Mouse (Mus musculus) right cerebral cortex, postnatal 36 days (tissue): ENCODE results near the gene Meaf6.
A peak's percentile ranks its signal among the peaks of the same experiment; 100 is the strongest.

ENCODE experiments used
- DNase-seq, 2 experiments: peaks; one replicate each; pipeline ENCODE4 v3.0.0; 2022; ENCODE audit warnings: low spot score in 2 of 2, mixed read lengths in 1 of 2

Meaf6 gene

GRCm38 (mm10) chr4:125084403-125085345 is at the start of gene Meaf6:
Gene Meaf6, plus strand, starts transcription at chr4:125085134.
- peak; percentile 84 to 86 for DNase-seq

- no peak for DNase-seq
Observed at GRCm38 (mm10) chr4:125044454-125044853, 40.5 kb upstream of the Meaf6 start.

DNA sequence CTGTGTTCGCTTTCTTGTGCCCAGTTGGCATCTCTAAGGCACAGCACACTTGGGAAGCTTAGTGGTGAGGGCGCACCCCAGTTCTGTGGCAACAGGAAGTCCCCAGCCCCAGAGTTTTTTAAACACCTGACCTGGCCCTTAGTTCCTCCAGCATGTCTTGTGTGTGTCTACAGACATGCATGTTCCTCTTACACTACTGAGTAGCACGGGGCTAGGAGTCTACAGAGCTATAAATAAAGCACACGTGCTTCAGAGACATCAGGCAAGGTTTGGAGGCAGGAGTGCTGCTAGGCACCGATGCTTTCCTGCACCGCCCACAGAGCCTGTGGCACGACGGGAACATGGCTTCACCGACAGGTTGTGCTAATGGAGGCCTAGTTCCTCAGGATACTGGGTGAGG is 29.5 kb upstream of the Meaf6 start:
- peak in 1 of 2 experiments; percentile 18 for DNase-seq

DNA sequence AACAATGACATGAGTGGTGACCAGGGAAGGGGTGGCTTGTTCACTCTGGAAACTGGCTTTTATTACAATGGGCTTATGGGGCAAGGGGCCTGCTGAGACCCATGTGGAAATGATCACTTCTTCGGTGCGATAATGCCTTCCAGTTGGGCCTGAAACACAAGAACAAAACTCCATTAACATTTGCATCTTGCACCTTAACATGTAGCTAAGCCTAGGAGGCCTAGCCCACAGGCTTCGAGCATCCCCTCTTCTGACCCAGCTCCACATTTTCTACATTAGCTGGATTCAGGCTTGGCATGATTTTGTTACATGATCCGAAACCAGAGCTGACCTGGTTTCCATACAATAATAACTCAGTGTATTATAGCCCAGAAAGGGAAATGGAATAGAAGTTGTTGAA is 28.5 kb upstream of the Meaf6 start:
- DNase-seq = no peak

- no peak for DNase-seq
Observed at GRCm38 (mm10) chr4:125057273-125057672, 27.7 kb upstream of the Meaf6 start.

GRCm38 (mm10) chr4:125058033-125058432 is 26.9 kb upstream of the Meaf6 start:
- no peak for DNase-seq

- peak in 1 of 2 experiments; percentile 25 for DNase-seq
Observed at GRCm38 (mm10) chr4:125059025-125059424, 25.9 kb upstream of the Meaf6 start.

GRCm38 (mm10) chr4:125063829-125064228 is 21.1 kb upstream of the Meaf6 start:
- DNase-seq = no peak

GRCm38 (mm10) chr4:125065517-125066307 is 19.2 kb upstream of the Meaf6 start, which contains the start of gene Dnali1:
Gene Dnali1, minus strand, starts transcription at chr4:125065703.
- no peak for DNase-seq

GRCm38 (mm10) chr4:125066490-125067370 is 18.2 kb upstream of the Meaf6 start, which contains the start of gene Snip1:
Gene Snip1, plus strand, starts transcription at chr4:125066672.
- DNase-seq = peak; percentile 93

DNA sequence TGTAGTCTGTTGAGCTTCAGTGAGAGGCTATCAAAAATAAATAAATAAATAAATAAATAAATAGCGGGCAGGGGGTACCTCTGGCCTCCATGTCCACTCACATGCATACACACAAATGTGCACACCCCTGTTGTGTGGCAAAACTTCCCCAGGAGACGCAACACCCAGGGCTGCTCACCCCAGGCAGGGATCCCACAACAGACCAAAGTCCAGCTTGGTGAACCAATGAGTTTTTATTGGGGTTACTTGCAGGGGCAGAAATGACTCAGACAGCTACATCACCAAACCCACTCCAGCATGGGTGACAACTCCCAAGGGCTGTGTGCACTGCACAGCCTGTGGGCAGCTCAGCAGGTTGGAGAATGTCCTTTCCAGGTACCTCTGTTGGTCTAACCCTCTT is 7.2 kb upstream of the Meaf6 start:
- DNase-seq = no peak

- no peak for DNase-seq
Observed at GRCm38 (mm10) chr4:125078698-125079097, 6.2 kb upstream of the Meaf6 start.

DNA sequence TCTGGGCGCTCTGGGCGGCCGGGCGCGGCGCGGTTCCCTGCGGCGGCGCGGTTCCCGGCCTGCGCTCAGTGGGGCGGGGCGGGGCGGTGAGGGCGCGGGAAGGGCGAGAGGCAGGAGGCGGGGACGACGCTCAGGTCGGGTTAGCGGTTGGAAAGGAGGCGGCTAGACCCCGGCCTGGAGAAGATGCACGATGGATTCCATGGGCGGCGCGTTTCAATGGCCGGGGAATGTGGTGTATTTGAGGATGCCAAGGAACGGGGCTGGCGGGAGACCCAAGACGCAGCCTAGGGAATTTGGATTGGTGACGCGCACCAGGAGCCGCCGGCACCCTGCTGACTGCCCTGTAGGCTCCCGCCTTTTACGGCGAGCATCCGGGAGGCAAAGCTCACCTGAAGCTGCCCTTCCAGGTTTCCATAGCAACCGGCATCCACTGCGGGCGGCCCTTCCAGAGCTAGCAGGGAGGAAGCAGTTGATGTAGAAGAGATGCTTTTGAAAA is 460 bp downstream of the Meaf6 start:
- DNase-seq = peak; percentile 69 to 74

GRCm38 (mm10) chr4:125093031-125093430 is 8.1 kb downstream of the Meaf6 start:
- no peak for DNase-seq

DNA sequence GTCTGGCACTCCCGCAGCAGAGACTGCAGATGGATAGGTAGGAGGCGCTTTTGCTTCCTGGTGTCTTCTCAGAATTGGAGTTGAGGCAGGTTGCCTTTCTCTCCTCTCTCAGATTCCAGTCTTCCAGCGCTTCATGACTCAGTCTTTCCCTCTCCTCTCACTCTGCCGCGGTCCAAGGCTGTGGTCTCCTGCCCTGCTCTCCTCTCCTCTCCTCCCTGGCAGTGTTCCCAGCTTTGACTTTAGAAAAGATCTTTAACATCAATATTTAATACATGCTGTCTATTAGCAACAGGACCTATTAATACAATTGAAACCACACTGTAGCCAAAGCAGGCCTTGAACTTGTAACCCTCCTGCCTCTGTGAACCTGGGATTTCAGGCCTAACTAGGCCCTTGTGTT is 11.1 kb downstream of the Meaf6 start:
- no peak for DNase-seq

DNA sequence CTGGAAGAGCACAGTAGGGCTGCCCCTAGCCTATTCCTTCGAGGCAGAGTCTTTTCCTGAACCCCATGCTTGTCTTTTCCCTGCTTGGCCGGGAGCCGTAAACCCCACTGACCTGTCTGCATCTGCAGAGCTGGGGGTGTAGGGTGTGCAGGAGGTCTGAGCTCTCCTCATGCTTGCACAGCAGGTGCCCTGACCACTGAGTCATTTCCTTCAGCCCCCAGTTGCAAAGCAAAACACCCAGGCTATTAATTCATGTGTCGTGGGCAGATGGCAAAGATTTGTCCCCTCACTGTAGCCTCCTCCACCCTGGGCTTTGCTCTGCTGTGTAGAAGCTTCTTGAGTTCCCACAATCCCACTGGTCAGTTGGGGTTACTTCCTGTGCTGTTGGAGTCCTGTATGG is 12.5 kb downstream of the Meaf6 start:
- DNase-seq = no peak

DNA sequence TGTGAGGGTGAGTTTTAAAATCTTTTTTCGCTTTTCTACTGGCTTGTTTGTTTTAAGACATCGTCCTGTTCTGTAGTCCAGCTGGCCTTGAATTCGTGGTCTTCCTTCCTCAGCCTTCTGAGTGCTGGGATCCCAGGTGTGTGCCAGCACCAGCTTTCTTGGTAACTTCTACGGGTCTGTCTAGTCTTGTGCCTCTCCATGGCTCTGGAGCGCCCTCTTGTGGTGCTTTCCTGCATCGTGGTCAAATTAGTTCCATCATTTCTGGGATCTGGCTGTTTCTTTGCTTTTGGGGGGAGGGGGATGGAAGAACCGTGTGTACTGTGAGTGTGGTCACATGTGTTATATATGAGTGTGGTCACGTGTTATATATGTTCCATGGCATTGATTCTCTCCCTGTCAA is 14.5 kb downstream of the Meaf6 start:
- peak; percentile 46 to 58 for DNase-seq

DNA sequence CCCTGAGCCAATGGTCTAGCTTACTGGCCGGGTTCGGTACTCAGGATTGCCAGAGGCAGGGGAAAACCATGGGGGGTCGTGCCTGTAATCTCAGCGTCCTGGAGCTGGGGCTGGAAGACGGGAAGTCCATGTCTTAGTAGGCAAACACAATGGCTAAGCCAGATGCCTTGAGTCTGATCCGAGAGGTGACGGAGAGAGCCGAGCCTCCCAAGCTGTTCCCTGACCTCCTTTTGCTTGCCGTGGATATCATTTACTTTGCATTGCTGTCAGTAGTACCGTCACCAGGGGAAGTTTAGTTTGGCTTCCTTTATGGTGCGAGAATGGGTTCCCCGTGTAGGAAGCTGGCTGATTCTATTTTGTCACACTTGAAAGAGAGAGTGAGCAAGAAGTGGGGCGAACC is 16.4 kb downstream of the Meaf6 start:
- DNase-seq = no peak

DNA sequence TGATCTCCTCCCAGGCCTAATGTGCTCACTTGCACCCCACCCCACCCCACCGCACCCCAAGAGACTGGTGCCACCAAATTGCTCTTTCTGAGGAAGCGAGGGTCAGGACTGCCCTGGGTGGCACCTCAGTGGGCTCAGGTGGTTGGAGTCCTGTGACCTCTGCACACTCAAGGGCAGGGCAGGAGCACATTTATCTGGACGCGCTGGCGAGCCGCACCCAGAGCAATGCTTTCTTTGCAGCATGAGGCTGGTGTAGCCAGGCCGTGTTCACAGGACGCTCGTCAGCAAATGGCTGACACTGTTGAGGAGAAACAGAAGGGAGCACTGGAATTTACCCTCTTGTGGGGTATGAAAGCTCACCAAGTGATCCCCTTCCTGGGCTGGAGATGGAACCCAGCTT is 20.4 kb downstream of the Meaf6 start:
- DNase-seq = no peak

DNA sequence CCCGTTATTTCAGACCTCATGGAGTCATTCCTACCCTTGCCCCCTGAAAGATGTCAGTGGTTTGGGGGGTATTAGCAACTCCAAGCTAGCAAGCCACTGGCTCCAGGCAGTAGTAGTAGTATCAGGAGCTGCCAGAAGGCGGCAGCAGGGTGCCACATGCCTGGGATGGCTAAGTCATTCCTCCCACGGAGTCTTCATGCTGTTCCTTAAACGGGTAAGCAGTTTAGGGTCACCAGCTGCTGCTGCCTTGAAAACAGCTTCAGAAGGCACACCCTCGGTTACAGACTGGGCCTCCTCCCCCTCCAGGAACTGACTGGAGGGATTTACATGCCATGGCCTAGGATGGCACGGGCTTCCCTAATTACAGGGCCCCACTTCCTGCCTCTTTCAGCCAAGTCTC is 29.7 kb downstream of the Meaf6 start:
- peak; percentile 84 to 86 for DNase-seq

DNA sequence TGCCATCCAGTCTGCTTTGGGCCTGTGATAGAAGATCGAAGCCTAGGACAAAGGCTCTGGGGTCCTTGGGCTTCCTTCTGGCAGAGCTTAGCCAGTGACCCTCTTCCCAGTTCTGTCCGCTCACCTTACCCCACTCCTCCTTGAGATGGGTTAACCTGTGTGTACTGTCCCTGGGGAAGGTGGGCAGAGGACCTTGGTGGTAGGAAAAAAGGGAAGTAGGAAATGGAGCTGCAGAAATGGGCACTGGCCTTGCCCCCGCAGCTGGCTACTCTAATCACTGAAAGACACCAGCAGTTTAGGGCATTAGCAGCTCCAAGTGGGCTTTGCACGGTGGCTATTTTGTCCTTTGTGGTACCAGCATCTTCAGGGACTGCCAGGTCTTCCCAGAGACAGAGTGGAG is 30.1 kb downstream of the Meaf6 start:
- DNase-seq = no peak
